Comparison of ENCODE assay signal across 11 mouse cellular contexts in genomic region chr7:107209204-107209860, GRCm38 (mm10). TPM values are rescaled to one million over a fixed set of nuclear protein-coding genes. Genes with fewer than 3 reads are reported as not detected.
DNase-seq lines count a peak whose midpoint lies in the region; ATAC-seq lines count a peak whose summit lies in the region.
"Had no signal": no experiment of that assay in that cellular context is flagged by ENCODE, and none has a peak within 500 bp of the region (broad histone marks: within the 10 kb centered on the region; RNA-seq: fewer than 3 reads in every experiment).

Gene Rbmxl2 (plus strand): TSS chr7:107209445.

- peak; percentile 2 to 4 for DNase-seq in kidney, postnatal 4 days
- no peak for DNase-seq in kidney, postnatal 36 days
- no peak for DNase-seq in embryonic facial prominence, embryonic 14.5 days (ENCODE audit: low spot score)
- DNase-seq in MN1 (ENCODE audit: low spot score): no peak
- no peak for DNase-seq in left cerebral cortex, postnatal 36 days (ENCODE audit: low spot score in 2 of 2)
- no peak for DNase-seq in spleen, adult 12 weeks (ENCODE audit: low spot score)
- DNase-seq: layer of hippocampus, postnatal 36 days; right cerebral cortex, postnatal 14 days had no signal

- H3K4me3 ChIP-seq in embryonic facial prominence, embryonic 14.5 days (ENCODE audit: low read depth, low read length): peak within 1 kb of the TSS; percentile 22
- peak within 1 kb of the TSS; percentile 25 for H3K4me3 ChIP-seq in limb, embryonic 12.5 days (replicated peaks)
- peak within 1 kb of the TSS; percentile 16 for H3K4me3 ChIP-seq in stomach, embryonic 15.5 days (replicated peaks)

- H3K9ac ChIP-seq in embryonic facial prominence, embryonic 14.5 days (ENCODE audit: low read depth, low read length): no peak within 1 kb of the TSS
- no peak within 1 kb of the TSS for H3K9ac ChIP-seq in limb, embryonic 12.5 days (replicated peaks)
- no peak within 1 kb of the TSS for H3K9ac ChIP-seq in stomach, embryonic 15.5 days

- ATAC-seq in embryonic facial prominence, embryonic 14.5 days (ENCODE audit: low read depth): no peak
- ATAC-seq in limb, embryonic 12.5 days (ENCODE audit: insufficient number of reproducible peaks, insufficient read depth, low FRiP score, low TSS enrichment, low read depth): no peak
- no peak for ATAC-seq in stomach, embryonic 15.5 days (ENCODE audit: insufficient read depth, low FRiP score, low read depth)
- ATAC-seq: Patski had no signal

- H3K27me3 ChIP-seq in embryonic facial prominence, embryonic 14.5 days (replicated peaks; ENCODE audit: control insufficient read depth, insufficient read depth, low read length): peaks cover 46% of the 10 kb centered on the region
- H3K27me3 ChIP-seq in limb, embryonic 12.5 days: peaks cover 40% of the 10 kb centered on the region
- peaks cover 27% of the 10 kb centered on the region for H3K27me3 ChIP-seq in stomach, embryonic 15.5 days (replicated peaks)
- H3K27me3 ChIP-seq: Patski had no signal

- H3K36me3 ChIP-seq in embryonic facial prominence, embryonic 14.5 days (ENCODE audit: control insufficient read depth, insufficient read depth, low read length): no peaks in the 10 kb centered on the region
- H3K36me3 ChIP-seq in limb, embryonic 12.5 days: no peaks in the 10 kb centered on the region
- no peaks in the 10 kb centered on the region for H3K36me3 ChIP-seq in stomach, embryonic 15.5 days

- peaks cover 13% of the 10 kb centered on the region for H3K9me3 ChIP-seq in embryonic facial prominence, embryonic 14.5 days (ENCODE audit: control insufficient read depth, low read length)
- H3K9me3 ChIP-seq in limb, embryonic 12.5 days: peaks cover 17% of the 10 kb centered on the region
- no peaks in the 10 kb centered on the region; the same call in 1 of the 2 replicates for H3K9me3 ChIP-seq in stomach, embryonic 15.5 days

- no peaks in the 10 kb centered on the region for H3K4me1 ChIP-seq in embryonic facial prominence, embryonic 14.5 days (ENCODE audit: control insufficient read depth, insufficient read depth, low read length)
- no peaks in the 10 kb centered on the region for H3K4me1 ChIP-seq in limb, embryonic 12.5 days (replicated peaks)
- H3K4me1 ChIP-seq in stomach, embryonic 15.5 days: 0 out of 2 replicates have a peak, but pooled peaks cover 3% of the 10 kb centered on the region

- peak within 1 kb of the TSS; percentile 20; the same call in 1 of the 2 replicates for H3K4me2 ChIP-seq in embryonic facial prominence, embryonic 14.5 days (ENCODE audit: low read depth, low read length)
- H3K4me2 ChIP-seq in limb, embryonic 12.5 days: peak within 1 kb of the TSS; percentile 19; the same call in 1 of the 2 replicates
- H3K4me2 ChIP-seq in stomach, embryonic 15.5 days: peak within 1 kb of the TSS; percentile 22

- intact Hi-C loops in left cerebral cortex, postnatal 36 days (cut with DNase I): no loop called here

- 47% methylated on average over 58 of the region's 70 CpGs for WGBS in embryonic facial prominence, embryonic 14.5 days
- WGBS in limb, embryonic 12.5 days: 36% methylated on average over 69 of the region's 70 CpGs
- WGBS in stomach, embryonic 15.5 days: 33% methylated on average over 69 of the region's 70 CpGs

- no peak within 1 kb of the TSS for H3K27ac ChIP-seq in embryonic facial prominence, embryonic 14.5 days (replicated peaks; ENCODE audit: low read depth, low read length)
- no peak within 1 kb of the TSS for H3K27ac ChIP-seq in limb, embryonic 12.5 days
- H3K27ac ChIP-seq in stomach, embryonic 15.5 days: no peak within 1 kb of the TSS

RNA-seq across cellular contexts. Expression of gene Rbmxl2, which starts in this region (rescaled TPM):
- polyA plus RNA-seq in embryonic facial prominence, embryonic 14.5 days (2014; fragmentation: Nextera tagmentation; extraction: Ambion mirVana): not detected in 2 replicates
- not detected in 2 replicates for polyA plus RNA-seq in limb, embryonic 12.5 days (2016; fragmentation: Nextera tagmentation; extraction: Ambion mirVana)
- not detected in 2 replicates for polyA plus RNA-seq in stomach, embryonic 15.5 days (2015; fragmentation: Nextera tagmentation; extraction: Ambion mirVana)
- not detected for total RNA-seq in left cerebral cortex, postnatal 36 days (2021)
- total RNA-seq: layer of hippocampus, postnatal 36 days had no signal
- polyA plus RNA-seq: Patski had no signal

Comparison
In these comparisons a context has a peak if more than half of its experiments do, and no peak if none do; other contexts are left out.
1. DNase-seq: peak in kidney, postnatal 4 days (2 of 2); none in kidney, postnatal 36 days (0 of 2), embryonic facial prominence, embryonic 14.5 days (single experiment), MN1 (single experiment), left cerebral cortex, postnatal 36 days (0 of 2) and spleen, adult 12 weeks (single experiment).
2. Peak in every context shown above with its lines, with median percentiles within 50 percentile points of each other: H3K4me2 ChIP-seq and H3K4me3 ChIP-seq.